Mouse (Mus musculus) adrenal gland (tissue): ENCODE results near the gene Gng12.

Experiments used
- intact Hi-C: fragments of 180-260 bp; cut with DNase I; formaldehyde crosslinking; loops from one replicate; pipeline ENCODE4 v1.15.1; 2025

Gene Gng12

DNA sequence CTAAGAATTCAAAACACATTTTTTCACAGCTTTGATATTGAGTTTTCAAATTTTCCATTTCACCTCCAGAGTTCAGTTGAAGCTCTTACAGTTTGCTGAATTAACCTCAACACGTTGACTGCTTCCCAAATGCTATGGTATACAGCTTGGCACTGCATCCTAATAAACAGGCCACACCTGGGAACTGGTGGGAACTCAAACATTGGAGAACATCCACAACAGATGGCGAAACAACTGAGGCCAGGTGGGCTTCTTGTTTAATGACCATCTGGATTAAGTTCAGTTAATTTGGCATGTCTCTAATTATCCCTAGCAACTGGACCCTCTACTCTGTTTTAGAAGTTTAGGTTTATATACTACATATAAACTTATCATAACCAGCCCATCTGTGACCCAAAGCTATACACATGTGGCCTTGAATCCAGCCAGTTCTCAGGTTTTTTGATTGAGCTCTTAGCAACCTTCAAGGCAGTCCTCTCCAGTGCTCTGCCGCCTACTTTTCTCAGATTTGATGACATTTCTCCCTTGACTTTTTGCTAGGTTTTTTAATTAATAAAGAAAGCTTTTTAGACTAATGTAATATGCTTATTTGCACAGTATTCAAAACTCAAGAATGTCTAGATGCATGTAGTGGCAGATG, 152.0 kb downstream of the Gng12 start:
- intact Hi-C loops = no loop called here

DNA sequence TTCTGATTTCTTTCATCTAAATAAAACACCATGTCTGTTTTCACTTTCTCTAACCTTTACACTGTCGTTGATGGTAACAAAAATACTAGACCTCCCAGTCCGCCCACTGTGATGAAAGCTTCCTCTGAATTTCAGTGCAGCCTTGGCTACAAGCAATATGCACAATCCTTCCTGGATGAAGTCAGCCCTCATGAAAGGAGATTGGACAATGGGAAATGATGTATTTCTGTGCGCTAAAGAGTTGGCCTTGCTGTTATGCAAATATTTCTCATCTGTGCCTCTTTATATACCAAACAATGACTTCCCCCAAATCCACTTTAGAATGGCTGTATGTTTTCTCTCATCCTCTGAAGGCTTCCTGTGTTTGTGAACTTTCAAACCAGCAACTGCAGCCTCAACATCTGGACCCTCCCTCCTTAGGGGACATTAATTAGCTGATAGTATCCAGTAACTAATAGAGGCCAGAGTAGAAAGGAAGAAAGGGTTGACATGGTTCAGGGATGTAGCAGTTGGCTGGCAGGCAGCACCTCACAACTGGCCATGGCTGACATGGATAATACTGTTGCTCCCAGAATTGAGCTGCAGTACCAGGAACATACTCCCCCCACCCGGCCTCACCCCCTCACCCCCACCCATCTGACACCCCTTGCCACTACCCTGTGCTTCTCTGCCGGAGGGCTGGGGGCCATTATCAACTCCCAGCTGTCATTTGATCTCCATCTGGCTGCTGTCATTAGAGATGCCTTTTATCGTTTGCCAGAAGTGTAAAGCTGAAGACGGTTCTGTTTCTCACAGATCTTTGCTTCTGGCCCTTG, 152.9 kb downstream of the Gng12 start:
- intact Hi-C loops = no loop called here

DNA sequence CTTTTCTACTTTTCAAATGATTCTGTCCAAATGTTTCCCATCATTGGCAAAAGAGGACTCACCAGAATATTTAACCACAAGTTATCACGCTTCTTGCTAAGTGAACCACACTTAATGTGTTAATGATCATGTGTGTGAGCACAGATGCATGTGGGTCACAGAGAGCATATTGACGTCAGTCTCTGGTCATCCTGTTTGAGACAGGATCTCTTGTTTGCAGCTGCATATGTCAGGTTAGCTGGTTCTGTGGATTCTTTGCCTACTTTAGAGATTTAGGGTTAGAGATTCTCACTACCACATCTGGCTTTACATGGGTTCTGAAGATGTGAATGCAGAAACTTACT, 153.5 kb downstream of the Gng12 start:
- intact Hi-C loops = no loop called here

DNA sequence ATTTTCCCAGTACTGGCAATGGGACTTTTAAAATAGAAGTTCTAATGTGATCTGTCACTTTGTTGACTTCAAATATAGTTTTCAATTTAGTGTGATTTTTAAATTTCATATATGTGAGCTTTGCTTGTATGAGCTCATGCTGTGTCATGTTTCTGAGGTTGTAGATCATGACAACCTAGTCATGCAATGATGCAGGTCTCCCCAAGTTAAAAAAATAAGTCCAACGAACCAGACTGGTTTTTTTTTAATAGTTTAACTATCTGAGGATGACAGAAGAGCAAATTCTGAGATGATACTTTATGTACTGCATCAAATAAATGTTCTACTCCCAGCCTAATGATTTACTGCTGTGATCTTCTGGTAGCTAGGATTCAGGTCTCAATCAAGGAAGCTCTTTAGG, 153.9 kb downstream of the Gng12 start:
- intact Hi-C loops = no loop called here

DNA sequence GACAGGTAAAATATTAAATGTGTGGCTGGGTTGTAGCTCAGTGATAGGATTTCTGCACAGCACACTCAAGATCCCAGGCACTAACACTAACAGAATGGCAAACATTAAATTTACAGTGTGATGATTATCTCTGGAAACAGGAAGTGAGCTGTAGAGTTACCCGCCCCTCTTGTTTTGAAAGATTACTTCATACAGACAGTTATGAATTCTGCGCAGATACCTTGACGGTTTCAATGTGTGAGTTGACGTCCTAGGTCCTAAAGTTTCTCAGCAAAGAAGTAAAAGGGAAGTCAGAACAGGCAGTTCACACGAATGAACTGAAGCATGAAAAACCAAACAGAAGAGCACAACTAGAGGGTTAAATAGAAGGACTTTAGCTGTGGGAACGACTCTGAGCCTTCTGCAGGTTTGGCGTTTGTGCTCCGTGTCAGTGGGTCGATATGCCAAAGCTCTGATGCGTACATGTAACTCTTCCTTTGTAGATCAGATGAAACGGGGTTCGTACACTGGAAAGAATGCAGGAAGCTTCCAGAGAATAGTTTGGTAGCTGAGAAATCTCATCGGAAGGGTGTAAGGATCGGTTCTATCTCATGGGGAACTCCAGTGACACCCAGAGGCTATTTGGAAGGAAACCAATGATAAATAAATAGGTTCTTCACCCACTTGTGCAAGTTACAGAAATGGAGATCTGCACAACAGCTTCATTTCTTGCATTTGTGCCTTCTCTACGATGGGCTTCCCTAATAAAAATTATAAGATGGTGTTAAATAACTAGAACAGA, 160.1 kb downstream of the Gng12 start:
- intact Hi-C loops = no loop called here

DNA sequence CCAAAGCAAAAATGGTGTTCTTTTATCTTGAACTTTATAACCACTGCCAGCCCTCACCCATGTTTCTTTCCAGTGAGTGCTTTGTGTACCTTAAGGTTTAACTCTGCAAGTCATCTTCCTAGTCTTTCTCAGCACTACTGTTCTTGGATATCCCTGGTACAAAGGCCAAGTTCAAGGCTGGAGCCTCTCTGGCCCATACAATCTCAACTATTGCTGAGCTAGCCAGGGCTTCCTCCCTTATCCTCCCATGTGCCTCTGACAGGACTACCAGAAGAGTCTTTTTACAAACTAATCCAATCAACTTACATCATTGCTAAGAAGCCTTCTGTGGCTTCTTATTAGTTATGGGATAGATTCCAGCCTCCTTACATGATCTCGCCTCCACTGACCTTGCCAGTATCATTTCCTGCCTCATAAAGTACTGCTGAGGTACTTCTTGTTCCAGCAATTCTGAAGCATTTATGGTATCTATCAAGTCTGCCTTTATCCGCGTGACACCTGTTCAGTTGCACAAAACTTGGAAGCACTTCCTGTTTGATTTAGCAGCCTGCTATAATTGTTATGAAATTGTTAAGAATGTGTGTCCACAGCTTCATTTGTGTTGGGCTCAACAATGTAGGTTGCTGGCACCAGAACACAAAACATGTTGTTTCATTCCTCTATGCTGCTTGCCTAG, 160.8 kb downstream of the Gng12 start:
- intact Hi-C loops = no loop called here

DNA sequence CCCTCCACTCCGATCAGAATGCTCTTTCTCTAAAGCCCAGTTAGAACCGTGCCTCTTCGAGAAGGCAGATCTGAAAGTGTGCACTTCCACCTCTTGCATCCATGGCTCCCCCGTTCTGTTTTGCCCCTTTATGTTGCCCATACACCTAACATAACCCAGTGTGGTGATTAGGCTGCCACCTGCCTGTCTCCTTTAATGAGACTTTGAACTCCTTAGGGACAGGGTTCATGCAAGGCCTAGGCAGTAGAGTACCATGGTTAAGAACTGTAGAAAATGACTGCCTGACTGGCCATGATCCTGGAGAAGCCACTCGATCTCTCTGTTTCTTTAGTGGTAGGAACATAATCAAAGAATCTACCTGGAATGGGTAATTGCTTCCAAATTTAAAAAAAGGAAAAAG, 161.4 kb downstream of the Gng12 start:
- intact Hi-C loops = no loop called here

DNA sequence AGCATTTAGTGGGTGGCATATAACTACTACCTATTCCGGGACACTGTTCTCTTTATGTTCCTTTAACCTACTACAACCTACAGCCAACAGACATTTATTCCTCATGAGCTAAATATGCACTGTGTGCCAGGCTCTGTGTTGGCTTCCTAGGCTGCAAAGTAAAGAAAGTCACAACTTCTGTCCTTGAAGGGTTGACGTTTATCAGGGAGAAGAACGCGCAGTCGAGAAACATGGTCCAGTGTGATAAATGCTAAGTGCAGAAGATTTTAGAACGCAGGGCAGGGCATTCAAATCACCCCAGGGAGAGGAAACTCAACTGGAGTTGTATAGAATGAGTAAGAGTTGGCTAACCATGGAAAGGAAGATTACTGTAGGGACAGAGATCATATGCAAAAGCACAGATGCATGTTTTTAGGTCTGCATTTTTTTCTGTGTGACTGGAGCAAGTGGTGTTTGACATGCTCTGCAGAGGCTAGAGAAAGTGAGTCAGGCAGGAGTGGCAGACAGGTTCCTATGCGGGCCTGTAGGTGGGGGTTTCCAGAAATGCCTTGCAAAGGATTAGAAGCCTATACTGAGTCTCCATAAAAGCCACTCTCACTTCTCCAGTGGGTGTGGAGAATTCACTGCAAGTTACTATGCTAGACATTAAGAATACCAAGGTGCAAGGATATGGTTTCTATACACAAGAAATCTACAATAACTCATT, 161.9 kb downstream of the Gng12 start:
- intact Hi-C loops = no loop called here

DNA sequence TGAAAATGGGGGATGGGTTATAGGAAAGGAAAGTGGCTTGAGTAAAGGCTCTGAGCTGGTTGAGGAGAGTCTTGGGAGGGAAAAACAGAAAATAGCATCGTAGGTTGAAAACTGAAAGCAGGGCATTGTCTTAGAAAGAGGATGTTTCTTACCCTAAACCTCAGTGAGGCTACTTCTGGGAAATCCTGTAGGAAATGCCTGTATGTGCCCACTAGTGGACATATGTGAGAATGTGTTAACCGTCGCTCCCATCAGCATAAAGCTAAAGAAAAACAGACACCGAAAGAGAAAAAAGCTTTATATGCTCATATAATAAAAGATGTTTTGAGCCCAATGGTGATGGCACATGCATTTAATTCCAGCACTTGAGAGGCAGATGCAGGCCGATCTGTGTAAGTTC, 163.9 kb downstream of the Gng12 start:
- intact Hi-C loops = no loop called here

DNA sequence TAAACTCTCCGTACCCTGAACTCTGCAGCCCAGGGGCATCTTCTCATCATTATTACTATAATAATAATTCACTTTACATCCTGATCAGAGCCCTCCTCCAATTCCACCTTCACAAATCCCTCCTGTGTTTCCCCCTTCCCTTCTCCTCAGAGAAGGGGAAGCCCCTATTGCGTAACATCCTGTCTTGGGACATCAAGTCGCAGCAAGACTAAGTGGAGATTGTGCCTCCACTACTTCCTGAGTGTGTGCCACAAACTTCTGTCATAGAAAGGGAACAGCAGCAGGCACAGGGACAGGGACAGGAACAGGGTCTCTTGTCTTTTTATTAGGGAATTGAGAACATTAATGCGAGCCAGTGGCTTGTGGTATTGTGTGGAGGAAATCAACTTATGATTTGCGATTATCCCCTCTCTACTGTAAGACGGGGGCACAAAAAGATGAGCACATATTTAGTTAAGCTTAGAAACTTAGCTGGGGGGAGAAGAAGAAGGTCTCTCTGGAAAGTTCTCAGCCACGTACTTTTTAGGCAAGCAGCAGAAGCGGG, 173.1 kb downstream of the Gng12 start:
- intact Hi-C loops = no loop called here

DNA sequence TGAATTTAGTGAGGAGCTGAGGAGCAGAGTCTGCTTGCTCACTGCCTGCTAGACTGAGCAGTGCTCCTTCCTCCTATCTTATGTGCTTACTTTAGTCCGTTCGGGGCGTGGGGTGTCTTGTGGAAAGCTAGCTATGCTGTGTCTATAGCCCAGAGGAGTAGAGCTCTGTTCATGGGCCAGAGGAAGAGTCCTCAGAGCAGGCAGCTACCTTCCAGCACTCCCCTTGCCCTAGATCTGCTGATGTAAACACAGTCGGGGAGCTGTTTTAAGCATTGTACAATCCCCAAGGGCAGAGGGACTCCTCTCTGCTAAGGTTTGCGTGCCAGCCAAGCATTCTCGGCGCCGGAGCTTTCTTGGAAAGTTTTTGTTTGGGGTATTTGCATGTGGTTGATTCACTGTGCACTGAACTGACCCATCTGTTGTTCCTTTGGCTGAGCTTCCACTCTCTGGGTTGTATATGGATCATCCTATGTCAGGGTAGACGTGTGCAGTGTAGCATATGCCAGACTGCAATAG, 173.7 kb downstream of the Gng12 start:
- intact Hi-C loops = no loop called here
